Mouse (Mus musculus): ENCODE measurements around the gene Zfp583.
"Not testable (repeated sequence)": the region's sequence is repeated elsewhere in the genome, so short reads cannot be mapped to it uniquely, and the experiment has no call there.

Gene Zfp583

DNA sequence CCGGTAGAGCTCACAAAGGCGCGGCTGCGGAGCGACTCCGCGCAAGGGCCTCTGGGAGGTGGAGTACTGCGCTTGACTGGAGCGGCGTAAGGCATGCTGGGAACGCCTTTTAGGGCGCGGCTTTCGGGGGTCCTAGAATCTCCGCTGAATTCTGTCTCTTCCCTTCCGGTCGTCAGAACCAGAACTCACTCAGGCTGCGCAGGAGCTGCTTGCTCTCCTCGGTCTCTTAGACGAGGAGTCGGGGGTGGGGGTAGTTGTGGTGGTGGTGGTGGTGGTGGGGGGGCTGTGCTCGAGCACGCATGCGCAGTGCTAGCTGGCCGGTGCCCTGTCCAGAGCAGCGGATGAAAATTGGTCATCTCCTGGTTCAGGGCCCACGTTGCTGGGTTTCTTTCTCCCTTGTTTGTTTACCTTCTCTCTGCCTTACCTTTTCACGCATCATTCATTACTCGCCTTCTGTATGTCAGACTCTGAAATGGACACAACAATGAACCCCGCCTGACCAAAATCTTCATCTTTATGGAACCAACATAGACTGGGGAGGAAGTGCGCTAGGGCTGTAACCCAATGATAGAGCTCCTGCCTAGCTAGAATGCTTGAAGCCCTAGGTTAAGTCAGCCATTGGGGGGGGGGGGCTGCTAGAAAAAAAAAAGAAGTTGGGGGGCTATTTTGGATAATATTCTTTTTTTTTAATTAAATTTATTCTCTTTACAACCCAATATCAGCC is at the start of gene Zfp583:
Zfp583 (minus strand) TSS at position 53 of the 724 bp plus-strand sequence.
- DNase-seq (ENCODE audit: low read depth) = peak; percentile 61

DNA sequence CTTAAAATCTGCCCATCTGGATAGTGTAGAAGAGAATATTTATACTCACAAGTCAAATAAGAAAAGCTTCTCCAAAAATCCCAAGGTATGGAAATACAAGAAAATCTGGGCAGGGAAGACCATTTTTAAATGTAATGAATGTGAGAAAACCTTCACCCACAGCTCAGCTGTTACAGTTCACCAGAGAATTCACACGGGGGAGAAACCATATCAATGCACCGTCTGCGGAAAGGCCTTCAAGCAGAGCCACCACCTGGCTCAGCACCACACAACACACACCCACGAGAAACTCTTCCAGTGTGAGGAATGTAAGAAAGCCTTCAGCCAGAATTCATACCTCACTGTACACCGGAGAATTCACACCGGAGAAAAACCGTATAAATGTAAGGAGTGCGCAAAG is 47.4 kb upstream of the Zfp583 start:
- DNase-seq (ENCODE audit: low read depth) = no peak

DNA sequence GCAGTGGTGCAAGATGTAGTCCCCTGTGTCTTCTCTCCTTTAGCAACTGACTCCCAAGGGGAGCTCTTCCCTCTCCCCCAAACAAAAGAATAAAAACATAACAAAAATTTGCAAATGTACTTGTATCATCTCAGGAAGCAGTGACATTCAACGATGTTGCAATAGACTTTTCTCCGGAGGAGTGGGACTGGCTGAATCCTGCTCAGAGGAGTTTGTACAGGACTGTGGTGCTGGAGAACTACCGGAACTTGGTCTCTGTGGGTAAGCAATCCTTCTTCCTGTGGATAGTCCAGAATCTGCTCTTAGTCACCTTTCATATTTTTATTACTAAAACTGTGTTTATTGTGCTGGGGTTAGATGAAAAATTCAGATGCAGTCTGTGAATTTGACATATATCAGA is 41.9 kb upstream of the Zfp583 start:
- no peak for DNase-seq (ENCODE audit: low read depth)

DNA sequence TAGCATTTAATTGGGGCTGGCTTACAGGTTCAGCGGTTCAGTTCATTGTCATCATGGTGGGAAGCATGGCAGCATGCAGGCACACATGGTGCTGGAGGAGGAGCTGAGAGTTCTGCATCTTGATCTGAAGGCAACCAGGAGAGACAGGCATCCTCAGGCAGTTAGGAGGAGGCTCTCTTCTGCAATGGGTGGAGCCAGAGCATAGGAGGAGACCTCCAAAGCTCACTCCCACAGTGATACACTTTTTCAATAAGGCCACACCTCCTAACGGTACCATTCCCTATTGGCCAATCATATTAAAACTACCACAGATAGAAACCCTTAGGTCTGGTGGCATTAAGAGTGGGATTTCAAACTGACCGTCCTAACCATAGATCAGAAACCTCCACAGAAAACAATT is 38.4 kb upstream of the Zfp583 start:
- no peak for DNase-seq (ENCODE audit: low read depth)

DNA sequence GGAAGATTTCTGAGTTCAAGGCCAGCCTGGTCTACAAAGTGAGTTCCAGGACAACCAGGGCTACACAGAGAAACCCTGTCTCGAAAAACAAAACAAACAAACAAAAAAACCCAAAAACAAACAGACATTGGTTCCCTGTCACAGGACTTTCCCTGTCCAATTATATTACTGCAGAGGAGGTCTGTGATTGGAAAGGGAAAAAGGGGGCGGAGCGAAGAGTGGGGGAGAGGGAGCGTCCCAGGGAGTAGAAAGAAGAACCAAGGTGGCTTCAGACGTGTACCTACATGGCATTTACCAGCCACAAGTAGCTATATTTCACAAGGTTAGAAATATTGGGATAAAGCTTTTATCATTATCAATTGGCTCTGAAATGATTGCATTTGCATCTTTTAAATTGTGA is 37.1 kb upstream of the Zfp583 start:
- not testable (repeated sequence) for DNase-seq (ENCODE audit: low read depth)

DNA sequence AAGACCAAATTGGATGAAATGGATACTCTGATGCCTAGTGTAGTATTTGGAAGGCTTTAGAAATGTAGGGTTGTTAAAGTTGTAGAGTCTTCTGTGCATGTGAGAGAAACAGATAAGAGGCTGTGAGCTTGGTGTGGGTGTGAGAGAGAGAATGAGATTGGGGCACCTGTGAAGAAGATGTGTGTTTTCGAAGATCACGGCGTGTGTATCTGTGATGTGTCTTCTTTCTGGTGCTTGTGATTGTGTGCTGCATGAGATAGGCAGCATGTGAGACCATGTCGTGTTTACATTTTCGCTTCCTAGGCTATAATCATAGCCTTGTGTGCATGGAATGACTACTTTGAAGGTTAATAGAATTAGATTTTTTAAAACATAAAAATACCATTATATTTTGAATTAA is 36.1 kb upstream of the Zfp583 start:
- no peak for DNase-seq (ENCODE audit: low read depth)

DNA sequence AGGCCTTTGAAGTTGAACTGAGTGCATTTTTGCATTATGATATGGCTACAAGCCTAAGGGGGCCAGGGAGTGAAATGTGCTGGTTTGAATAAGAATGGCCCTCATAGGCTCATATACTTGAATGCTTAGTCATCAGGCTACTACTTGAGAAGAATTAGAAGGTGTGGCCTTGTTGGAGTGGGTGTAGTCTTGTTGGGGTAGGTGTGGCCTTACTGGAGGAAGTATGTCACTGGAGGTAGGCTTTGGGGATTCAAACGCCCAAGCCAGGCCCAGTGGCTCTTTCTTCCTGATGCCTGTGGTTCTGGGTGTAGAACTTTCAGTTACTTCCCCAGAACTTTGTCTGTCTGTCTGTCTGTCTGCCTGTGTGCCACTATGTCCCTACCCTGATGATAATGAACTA is 33.7 kb upstream of the Zfp583 start:
- no peak for DNase-seq (ENCODE audit: low read depth)

DNA sequence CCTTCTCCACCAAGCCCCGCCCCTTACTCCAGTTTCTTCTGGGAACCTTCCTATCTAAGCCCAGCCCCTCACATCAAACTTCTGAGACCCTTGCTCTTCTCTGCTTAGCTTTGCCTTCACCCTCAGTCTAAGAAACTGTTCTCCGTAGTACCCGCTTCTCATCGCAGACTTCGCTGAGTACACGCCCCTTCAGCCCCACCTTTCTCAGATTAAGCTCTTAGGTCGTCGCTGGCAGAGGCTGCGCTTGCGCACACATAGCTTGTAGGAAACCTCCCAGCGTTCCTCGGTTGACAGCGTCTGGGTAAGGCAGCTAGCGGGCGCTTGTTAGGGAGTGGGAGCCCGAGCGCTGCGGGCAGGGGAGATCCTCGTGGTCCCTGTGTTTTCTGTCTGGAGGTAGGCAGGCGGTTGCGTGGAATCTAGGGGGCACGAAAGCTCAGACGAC is 32.0 kb upstream of the Zfp583 start, which contains the start of gene Zfp78:
Zfp78 (plus strand) TSS at position 234 of the 442 bp plus-strand sequence.
- DNase-seq (ENCODE audit: low read depth) = peak; percentile 85

DNA sequence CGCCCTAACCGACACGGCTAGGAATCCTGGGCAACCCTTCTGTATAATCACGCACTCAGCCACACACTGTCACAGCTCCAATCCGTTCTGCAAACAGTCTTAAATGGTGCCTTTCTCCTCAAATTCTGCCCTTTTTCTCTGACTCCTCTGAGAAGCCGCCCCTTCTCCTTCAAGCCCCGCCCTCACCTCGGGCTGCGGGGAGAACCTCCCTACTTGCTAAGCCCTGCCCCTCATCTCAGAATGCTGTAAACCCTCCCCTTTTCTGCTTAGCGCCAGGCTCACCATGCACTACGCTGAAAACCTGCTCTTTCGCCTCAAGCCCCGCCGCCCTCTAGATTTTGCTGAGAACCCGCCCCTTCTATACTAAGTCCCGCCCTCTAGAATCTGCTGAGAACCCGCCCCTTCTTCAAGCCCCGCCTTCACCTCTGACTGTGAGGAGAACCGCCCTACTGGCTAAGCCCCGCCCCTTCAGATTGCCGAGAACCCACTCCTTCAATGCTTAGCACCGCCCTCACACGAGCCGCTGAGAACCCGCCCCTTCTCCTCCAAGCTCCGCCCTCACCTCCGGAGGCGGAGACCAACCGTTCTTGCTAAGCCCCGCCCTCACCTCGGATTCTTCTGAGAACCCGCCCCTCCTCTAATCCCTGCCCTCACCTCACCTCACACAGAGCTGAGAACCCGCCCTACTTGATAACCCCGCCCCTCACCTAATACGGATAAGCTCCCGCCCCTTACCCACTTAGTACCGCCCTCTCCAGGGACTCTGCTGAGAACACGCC is 31.4 kb upstream of the Zfp583 start:
- DNase-seq (ENCODE audit: low read depth) = peak; percentile 93

DNA sequence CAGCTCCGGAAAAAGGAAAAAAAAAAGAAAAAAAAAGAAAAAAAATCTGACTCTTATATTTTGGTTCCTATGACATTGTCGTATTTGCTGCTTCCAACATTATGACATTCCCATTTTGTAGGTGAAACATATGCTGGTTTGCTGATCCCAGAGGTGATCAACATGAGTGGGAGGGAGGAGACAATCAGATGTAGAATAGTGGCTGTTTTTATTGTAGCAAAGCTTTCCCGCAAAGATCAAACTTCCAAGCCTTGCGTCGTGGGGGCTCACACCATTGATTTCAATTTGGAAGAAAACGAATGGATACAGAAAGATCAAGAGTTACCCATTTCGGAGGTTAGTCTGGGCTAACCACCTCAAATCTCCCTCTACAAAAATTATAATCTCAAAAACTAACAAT is 30.7 kb upstream of the Zfp583 start:
- DNase-seq (ENCODE audit: low read depth) = no peak

DNA sequence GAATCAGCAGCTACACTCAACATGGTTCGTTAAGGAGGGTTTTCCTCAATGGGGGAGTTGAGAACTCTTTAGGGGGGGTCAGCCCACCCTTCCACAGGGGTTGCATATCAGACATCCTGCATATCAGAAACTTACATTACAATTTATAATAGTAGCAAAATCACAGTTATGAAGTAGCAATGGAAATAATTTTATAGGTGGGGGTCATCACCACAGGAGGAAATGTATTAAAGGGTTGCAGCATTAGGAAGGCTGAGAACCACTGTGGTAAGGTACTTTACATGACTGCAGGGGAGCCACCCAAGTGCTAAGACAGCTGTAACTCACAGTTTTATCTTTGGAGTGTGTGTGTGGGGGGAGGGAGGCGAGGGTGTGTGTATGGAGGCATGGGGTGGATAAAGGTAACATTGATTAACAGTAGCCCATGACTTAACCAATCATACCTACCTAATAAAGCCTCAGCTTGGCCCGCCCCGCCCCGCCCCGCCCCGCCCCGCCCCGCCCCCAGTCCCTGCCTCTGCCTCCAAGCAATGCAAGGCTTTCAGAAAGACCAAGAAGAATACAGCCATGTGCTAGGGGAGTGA is 29.5 kb upstream of the Zfp583 start:
- DNase-seq (ENCODE audit: low read depth) = no peak

DNA sequence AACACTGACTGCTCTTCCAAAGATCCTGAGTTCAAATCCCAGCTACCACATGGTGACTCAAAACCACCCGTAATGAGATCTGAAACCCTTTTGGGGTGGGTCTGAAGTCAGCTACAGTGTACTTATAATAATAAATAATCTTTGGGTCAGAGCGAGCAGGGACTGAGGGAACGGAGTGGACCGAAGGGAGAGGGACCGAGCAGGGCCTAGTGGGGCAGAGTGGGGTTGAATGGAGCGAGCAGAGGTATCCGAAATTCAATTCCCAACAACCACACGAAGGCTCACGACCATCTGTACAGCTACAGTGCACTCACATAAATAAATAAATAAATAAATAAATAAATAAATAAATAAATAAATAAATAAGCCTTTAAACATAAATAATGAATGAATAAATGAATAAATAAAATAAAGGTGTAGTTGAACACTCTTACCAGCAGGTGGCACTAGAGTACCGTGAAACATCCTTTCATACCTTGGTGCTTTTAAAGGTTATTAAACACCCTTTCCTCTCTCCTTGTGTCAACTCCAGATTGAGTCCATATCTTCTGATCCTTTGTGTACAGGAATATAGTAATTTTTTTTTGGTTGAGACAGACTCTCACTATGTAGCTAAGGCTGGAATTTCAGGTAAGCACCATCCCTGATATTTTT is 28.0 kb upstream of the Zfp583 start:
- peak; percentile 74 for DNase-seq (ENCODE audit: low read depth)

DNA sequence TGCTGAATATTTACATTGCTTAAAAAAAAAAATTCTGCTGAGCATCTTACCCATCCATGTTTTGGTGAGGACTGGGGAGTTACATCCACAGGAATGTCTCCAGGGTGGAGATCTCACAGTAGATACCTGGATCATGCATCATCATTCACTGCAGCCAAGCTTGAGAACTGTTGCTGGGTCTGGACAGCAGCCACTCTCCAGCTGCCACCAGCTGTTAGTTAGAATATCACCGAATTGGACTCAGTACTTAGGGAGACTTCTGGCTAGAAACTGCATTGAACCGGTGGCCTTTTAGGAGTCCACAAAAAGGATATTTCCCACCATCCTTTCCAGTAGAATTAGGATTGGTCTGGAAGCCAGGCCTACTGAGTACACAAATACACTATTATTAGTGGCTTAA is 27.0 kb upstream of the Zfp583 start:
- no peak for DNase-seq (ENCODE audit: low read depth)

DNA sequence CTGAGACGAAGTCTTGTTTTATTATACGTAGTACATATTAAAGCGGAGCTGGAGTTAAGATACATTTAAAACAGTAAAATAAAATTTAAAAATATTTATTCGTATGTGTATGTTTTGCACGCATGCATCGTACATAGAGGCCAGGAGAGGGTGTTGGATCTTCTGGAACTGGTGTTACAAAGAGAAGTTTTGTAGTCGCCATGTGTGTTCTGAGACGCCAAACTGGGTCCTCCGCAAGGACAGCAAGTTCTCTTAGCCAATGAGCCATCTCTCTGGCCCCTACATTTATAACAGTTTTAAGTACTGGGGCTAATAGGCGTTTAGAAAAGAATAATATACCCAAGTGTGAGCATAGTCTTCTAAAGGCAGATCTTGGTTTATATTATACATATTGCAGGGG is 13.0 kb upstream of the Zfp583 start:
- no peak for DNase-seq (ENCODE audit: low read depth)

DNA sequence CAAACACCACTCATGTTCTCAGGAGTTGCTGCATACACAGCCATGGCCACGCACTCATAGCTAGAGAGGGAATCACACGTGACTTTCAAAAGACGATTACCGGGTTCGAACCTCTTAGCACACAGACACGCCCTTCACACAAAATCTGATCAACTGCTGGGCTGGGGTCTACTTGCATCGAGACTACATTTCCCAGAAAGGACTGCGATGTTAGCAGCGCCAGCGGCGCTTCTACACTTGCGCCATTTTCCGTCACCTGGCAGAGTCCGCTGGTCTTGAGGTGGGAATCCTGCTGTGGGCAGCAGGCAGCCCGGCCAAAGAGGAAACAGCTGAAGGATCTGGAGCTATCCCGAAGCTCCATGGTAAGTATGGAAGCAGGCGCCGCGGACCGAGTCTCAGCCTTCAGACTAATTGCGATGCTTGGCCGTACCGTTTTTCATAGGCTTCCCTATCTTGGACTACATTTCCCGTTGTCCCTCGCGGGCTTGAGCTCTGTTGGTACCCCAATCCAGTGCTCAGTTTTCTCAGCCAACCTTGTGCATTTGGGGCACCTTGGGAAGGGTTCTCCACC is 12.5 kb upstream of the Zfp583 start, which contains the start of gene Gm3854:
Gm3854 (plus strand) TSS at position 259 of the 571 bp plus-strand sequence.
- no peak for DNase-seq (ENCODE audit: low read depth)

DNA sequence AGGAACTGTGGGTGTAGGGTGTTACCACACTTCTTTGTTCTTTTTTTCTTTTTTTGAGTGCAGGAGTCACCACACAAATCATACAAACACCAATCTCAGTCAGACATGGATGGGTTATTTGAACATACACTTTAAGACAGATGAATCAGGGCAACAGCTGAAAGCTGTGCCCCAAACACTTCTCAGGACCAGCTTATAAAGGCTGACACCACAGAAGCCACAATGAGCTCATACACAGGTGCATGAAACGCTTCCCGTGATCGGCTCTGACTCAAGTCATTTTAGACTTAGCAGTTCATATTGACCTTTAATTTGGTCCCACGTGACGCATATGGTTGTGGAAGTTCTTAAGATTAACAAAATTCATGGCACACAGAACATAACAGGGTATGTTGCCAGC is 8.8 kb upstream of the Zfp583 start:
- no peak for DNase-seq (ENCODE audit: low read depth)

DNA sequence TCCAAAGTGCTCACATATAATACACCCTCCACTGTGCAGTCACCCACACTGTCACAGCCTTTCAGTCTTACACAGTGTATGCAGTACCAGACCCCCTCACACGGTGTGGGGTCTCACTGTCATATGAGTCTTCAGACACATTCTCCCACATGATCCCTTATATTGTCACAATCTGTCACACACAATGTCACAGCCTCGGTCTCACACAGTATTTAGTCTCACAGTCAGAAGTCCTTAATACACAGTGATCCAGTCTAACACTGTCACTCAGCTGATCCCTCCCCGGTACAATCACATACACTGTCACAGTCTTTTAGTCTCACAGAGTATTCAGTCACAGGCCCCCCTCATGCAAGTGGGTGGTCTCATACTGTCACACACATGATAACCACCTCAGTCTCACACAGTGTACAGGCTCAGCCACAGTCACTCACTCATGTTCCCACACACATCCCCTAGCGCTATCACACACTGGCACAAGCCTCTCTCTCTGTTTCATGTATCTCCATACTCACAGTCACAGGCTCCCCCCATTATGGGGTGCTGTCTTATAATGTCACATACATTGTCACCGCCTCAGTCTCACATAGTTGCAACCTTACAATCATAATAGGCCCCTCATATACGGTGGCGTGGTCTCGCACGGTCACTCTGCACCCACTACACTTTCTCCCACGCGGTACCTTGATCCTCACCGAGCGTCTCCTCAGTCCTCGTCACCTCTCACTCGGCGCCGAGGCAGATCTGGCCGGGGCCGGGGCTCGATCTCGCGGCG is 440 bp downstream of the Zfp583 start:
- no peak for DNase-seq (ENCODE audit: low read depth)

DNA sequence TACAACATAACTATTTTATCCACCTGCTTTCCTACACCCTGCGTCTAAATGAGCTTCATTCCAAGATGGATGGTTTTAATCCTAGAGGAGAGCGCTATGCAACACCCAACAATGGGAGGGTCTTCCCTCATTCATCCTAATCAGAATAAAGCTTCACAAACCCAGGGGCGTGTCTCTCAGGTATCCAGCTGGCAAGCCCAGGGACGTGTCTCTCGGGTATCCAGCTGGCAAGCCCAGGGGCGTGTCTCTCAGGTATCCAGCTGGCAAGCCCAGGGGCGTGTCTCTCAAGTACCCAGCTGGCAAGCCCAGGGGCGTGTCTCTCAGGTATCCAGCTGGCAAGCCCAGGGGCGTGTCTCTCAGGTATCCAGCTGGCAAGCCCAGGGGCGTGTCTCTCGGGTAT is 30.3 kb downstream of the Zfp583 start:
- DNase-seq (ENCODE audit: low read depth) = not testable (repeated sequence)

DNA sequence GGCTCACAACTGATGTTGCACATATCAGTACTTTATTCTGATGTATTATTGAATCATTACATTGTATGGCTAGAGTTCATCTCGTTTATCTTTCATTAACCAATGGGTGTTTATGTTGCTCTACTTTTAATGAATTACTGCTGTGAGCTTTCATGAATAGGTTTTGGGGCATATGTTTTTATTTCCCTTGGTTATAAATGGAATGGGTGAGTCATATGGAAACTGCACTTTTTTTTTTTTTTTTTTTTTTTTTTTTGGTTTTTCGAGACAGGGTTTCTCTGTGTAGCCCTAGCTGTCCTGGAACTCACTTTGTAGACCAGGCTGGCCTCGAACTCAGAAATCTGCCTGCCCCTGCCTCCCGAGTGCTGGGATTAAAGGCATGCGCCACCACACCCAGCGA is 40.0 kb downstream of the Zfp583 start:
- not testable (repeated sequence) for DNase-seq (ENCODE audit: low read depth)

DNA sequence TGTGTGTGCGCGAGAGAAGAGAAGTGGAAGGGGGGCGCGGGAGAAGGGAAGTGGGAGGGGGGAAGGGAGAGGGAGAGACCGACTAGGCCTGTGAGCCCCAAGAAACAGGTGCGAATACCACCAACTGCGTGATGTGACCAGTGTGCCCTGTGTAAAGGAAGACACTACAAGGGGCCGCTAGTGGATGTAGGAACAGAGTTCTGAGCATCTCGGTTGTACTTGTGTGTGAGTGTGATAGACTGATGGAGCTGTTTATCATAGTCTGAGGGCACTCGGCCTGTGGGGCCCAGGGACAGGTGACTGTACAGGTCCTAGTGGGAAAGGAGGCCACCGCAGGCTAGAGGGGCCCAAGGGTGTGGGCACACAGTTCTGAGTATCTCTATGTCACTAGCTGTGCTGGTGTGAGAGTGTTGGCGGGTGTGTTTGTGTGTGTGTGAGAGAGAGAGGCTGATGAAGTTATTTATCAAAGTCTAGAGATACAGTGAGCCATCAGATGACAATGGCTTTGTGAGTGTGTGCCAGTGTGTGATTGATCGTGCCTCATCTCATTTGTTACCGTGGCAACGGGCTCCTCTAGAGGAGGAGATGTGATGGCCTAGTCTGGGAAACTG is 44.1 kb downstream of the Zfp583 start:
- no peak for DNase-seq (ENCODE audit: low read depth)
